Mouse (Mus musculus) bone marrow, adult 2 months (tissue): ENCODE results near the gene Fam214a.

Experiments used
- CTCF ChIP-seq: fragments of 200-500 bp; IDR thresholded peaks from 2 replicates; pipeline ENCODE4 v1.5.1; 2011; ENCODE audit warnings: low read length, control low read depth; ENCODE audit not compliant: control insufficient read depth, insufficient read depth
- POLR2A ChIP-seq: fragments of 200-500 bp; IDR thresholded peaks from 2 replicates; pipeline ENCODE4 v1.6.1; 2011; ENCODE audit warnings: low read depth, mild to moderate bottlenecking, control low read depth, low read length, borderline replicate concordance; ENCODE audit not compliant: control insufficient read depth

GRCm38 (mm10) chr9:74912619-74913376, 39.9 kb upstream of the Fam214a start:
- TF ChIP-seq POLR2A, result no peak
- no peak for TF ChIP-seq CTCF
